10 mouse cellular contexts compared by ENCODE assay signal in genomic region chr11:3547969-3548368, GRCm38 (mm10). TPM values are rescaled to one million over a fixed set of nuclear protein-coding genes. Genes with fewer than 3 reads are reported as not detected.
DNase-seq lines count a peak whose midpoint lies in the region; ATAC-seq and TF ChIP-seq lines count a peak whose summit lies in the region.
"Had no signal": no experiment of that assay in that cellular context is flagged by ENCODE, and none has a peak within 500 bp of the region (broad histone marks: within the 10 kb centered on the region; RNA-seq: fewer than 3 reads in every experiment).

No protein-coding gene starts in this region.

- H3K9ac ChIP-seq in forebrain, embryonic 14.5 days (ENCODE audit: low read length): no peak overlapping the region
- no peak overlapping the region for H3K9ac ChIP-seq in forebrain, embryonic 11.5 days (ENCODE audit: low read length)
- H3K9ac ChIP-seq in lung, embryonic 14.5 days: no peak overlapping the region
- no peak overlapping the region for H3K9ac ChIP-seq in embryonic facial prominence, embryonic 13.5 days
- no peak overlapping the region for H3K9ac ChIP-seq in midbrain, embryonic 16.5 days (ENCODE audit: low read depth, low read length)
- no peak overlapping the region for H3K9ac ChIP-seq in intestine, embryonic 16.5 days (ENCODE audit: low read depth, low read length)
- H3K9ac ChIP-seq: liver, embryonic 15.5 days had no signal

- 56% methylated on average over 6 of the region's 6 CpGs for WGBS in forebrain, embryonic 14.5 days
- 53% methylated on average over 6 of the region's 6 CpGs for WGBS in forebrain, embryonic 11.5 days
- 32% methylated on average over 6 of the region's 6 CpGs for WGBS in lung, embryonic 14.5 days
- WGBS in lung, adult 2 months: 58% methylated on average over 6 of the region's 6 CpGs
- WGBS in embryonic facial prominence, embryonic 13.5 days: 51% methylated on average over 6 of the region's 6 CpGs
- 43% methylated on average over 6 of the region's 6 CpGs for WGBS in midbrain, embryonic 16.5 days
- WGBS in intestine, embryonic 16.5 days: 43% methylated on average over 6 of the region's 6 CpGs

- H3K27me3 ChIP-seq in forebrain, embryonic 14.5 days (replicated peaks; ENCODE audit: control insufficient read depth, insufficient read depth, low read length): no peaks in the 10 kb centered on the region
- no peaks in the 10 kb centered on the region for H3K27me3 ChIP-seq in forebrain, embryonic 11.5 days (ENCODE audit: control insufficient read depth, insufficient read depth, low read length)
- H3K27me3 ChIP-seq in lung, embryonic 14.5 days (ENCODE audit: insufficient read depth, low read length): no peaks in the 10 kb centered on the region
- no peaks in the 10 kb centered on the region for H3K27me3 ChIP-seq in embryonic facial prominence, embryonic 13.5 days
- no peaks in the 10 kb centered on the region for H3K27me3 ChIP-seq in midbrain, embryonic 16.5 days (ENCODE audit: control insufficient read depth, insufficient read depth, low read depth, low read length)
- H3K27me3 ChIP-seq in intestine, embryonic 16.5 days (replicated peaks; ENCODE audit: control insufficient read depth, insufficient read depth, low read length): no peaks in the 10 kb centered on the region
- H3K27me3 ChIP-seq: liver, embryonic 15.5 days had no signal

- no peak for TF ChIP-seq CTCF in lung, embryonic 14.5 days (IDR thresholded peaks at IDR 0.05; ENCODE audit: low read depth)
- TF ChIP-seq CTCF in lung, adult 2 months (IDR thresholded peaks at IDR 0.05; ENCODE audit: insufficient read depth, low read length): no peak

- ATAC-seq in forebrain, embryonic 14.5 days: no peak
- ATAC-seq in forebrain, embryonic 11.5 days (replicated peaks; ENCODE audit: low FRiP score): no peak
- peak; percentile 60; the same call in 1 of the 2 replicates for ATAC-seq in lung, embryonic 14.5 days (ENCODE audit: insufficient read depth)
- ATAC-seq in embryonic facial prominence, embryonic 13.5 days (ENCODE audit: insufficient number of reproducible peaks, insufficient read depth, low FRiP score, low TSS enrichment, low read depth): 0 out of 2 replicates have a peak, but pooled peaks have one; percentile 48
- ATAC-seq in midbrain, embryonic 16.5 days: 0 out of 2 replicates have a peak, but pooled peaks have one; percentile 51
- ATAC-seq in intestine, embryonic 16.5 days: no peak

- H3K4me2 ChIP-seq in forebrain, embryonic 14.5 days (ENCODE audit: low read length): no peak overlapping the region
- H3K4me2 ChIP-seq in forebrain, embryonic 11.5 days (ENCODE audit: low read depth, low read length, severe bottlenecking): no peak overlapping the region
- no peak overlapping the region for H3K4me2 ChIP-seq in lung, embryonic 14.5 days
- H3K4me2 ChIP-seq in embryonic facial prominence, embryonic 13.5 days: no peak overlapping the region
- H3K4me2 ChIP-seq in midbrain, embryonic 16.5 days (ENCODE audit: low read length): no peak overlapping the region
- H3K4me2 ChIP-seq in intestine, embryonic 16.5 days (ENCODE audit: low read depth, low read length): no peak overlapping the region
- H3K4me2 ChIP-seq: liver, embryonic 15.5 days had no signal

- DNase-seq in forebrain, embryonic 14.5 days (ENCODE audit: low spot score): peak; percentile 65
- no peak for DNase-seq in forebrain, embryonic 11.5 days (ENCODE audit: low spot score)
- peak; percentile 81 for DNase-seq in lung, embryonic 14.5 days
- no peak for DNase-seq in lung, adult 2 months
- no peak for DNase-seq in ovary, adult 18-20 months (ENCODE audit: low spot score)
- DNase-seq: adrenal gland, postnatal 36 days had no signal

- peaks cover 3% of the 10 kb centered on the region; the same call in 1 of the 2 replicates for H3K9me3 ChIP-seq in forebrain, embryonic 14.5 days (replicated peaks; ENCODE audit: control insufficient read depth, low read length)
- H3K9me3 ChIP-seq in forebrain, embryonic 11.5 days (ENCODE audit: control insufficient read depth, low read length): peaks cover 4% of the 10 kb centered on the region; the same call in 1 of the 2 replicates
- H3K9me3 ChIP-seq in lung, embryonic 14.5 days (ENCODE audit: low read depth, low read length): peaks cover 4% of the 10 kb centered on the region; the same call in 1 of the 2 replicates
- no peaks in the 10 kb centered on the region for H3K9me3 ChIP-seq in embryonic facial prominence, embryonic 13.5 days
- no peaks in the 10 kb centered on the region for H3K9me3 ChIP-seq in midbrain, embryonic 16.5 days (replicated peaks; ENCODE audit: control insufficient read depth, low read length, poor library complexity, severe bottlenecking)
- peaks cover 4% of the 10 kb centered on the region; the same call in 1 of the 2 replicates for H3K9me3 ChIP-seq in intestine, embryonic 16.5 days (ENCODE audit: control insufficient read depth, low read length)
- H3K9me3 ChIP-seq: liver, embryonic 15.5 days had no signal

- H3K4me3 ChIP-seq in forebrain, embryonic 14.5 days (ENCODE audit: low read depth, low read length): no peak overlapping the region
- no peak overlapping the region for H3K4me3 ChIP-seq in forebrain, embryonic 11.5 days (ENCODE audit: low read depth, low read length)
- H3K4me3 ChIP-seq in lung, embryonic 14.5 days (ENCODE audit: low read depth, low read length): no peak overlapping the region
- H3K4me3 ChIP-seq in lung, adult 2 months (replicated peaks; ENCODE audit: extremely low read depth, low read depth, low read length): no peak overlapping the region
- no peak overlapping the region for H3K4me3 ChIP-seq in embryonic facial prominence, embryonic 13.5 days
- H3K4me3 ChIP-seq in midbrain, embryonic 16.5 days (ENCODE audit: low read depth, low read length): no peak overlapping the region
- H3K4me3 ChIP-seq in intestine, embryonic 16.5 days (ENCODE audit: low read length): no peak overlapping the region
- H3K4me3 ChIP-seq: liver, embryonic 15.5 days had no signal

- H3K27ac ChIP-seq in forebrain, embryonic 14.5 days (ENCODE audit: low read depth, low read length): no peak overlapping the region
- no peak overlapping the region for H3K27ac ChIP-seq in forebrain, embryonic 11.5 days (ENCODE audit: low read depth, low read length)
- no peak overlapping the region for H3K27ac ChIP-seq in lung, embryonic 14.5 days (ENCODE audit: low read depth)
- no peak overlapping the region for H3K27ac ChIP-seq in embryonic facial prominence, embryonic 13.5 days
- H3K27ac ChIP-seq in midbrain, embryonic 16.5 days (ENCODE audit: low read length): no peak overlapping the region
- H3K27ac ChIP-seq in intestine, embryonic 16.5 days (ENCODE audit: low read length): no peak overlapping the region
- H3K27ac ChIP-seq: liver, embryonic 15.5 days had no signal

- H3K4me1 ChIP-seq in forebrain, embryonic 14.5 days (ENCODE audit: control insufficient read depth, insufficient read depth, low read length): no peaks in the 10 kb centered on the region
- H3K4me1 ChIP-seq in forebrain, embryonic 11.5 days (replicated peaks; ENCODE audit: control insufficient read depth, insufficient read depth, low read length): no peaks in the 10 kb centered on the region
- H3K4me1 ChIP-seq in lung, embryonic 14.5 days (ENCODE audit: insufficient read depth): peaks cover 4% of the 10 kb centered on the region
- H3K4me1 ChIP-seq in lung, adult 2 months (ENCODE audit: control insufficient read depth, insufficient read depth, low read length): peaks cover 7% of the 10 kb centered on the region
- peaks cover 21% of the 10 kb centered on the region for H3K4me1 ChIP-seq in embryonic facial prominence, embryonic 13.5 days
- H3K4me1 ChIP-seq in midbrain, embryonic 16.5 days (ENCODE audit: control insufficient read depth, insufficient read depth, low read length): no peaks in the 10 kb centered on the region; the same call in 1 of the 2 replicates
- peaks cover 7% of the 10 kb centered on the region for H3K4me1 ChIP-seq in intestine, embryonic 16.5 days (ENCODE audit: control insufficient read depth, insufficient read depth, low read length)

- no peaks in the 10 kb centered on the region for H3K36me3 ChIP-seq in forebrain, embryonic 14.5 days (ENCODE audit: control insufficient read depth, insufficient read depth, low read length)
- H3K36me3 ChIP-seq in forebrain, embryonic 11.5 days (ENCODE audit: control insufficient read depth, insufficient read depth, low read length): no peaks in the 10 kb centered on the region
- H3K36me3 ChIP-seq in lung, embryonic 14.5 days (ENCODE audit: insufficient read depth): no peaks in the 10 kb centered on the region
- no peaks in the 10 kb centered on the region for H3K36me3 ChIP-seq in embryonic facial prominence, embryonic 13.5 days
- H3K36me3 ChIP-seq in midbrain, embryonic 16.5 days (ENCODE audit: control insufficient read depth, insufficient read depth, low read length): no peaks in the 10 kb centered on the region
- H3K36me3 ChIP-seq in intestine, embryonic 16.5 days (ENCODE audit: control insufficient read depth, insufficient read depth, low read length): no peaks in the 10 kb centered on the region
- H3K36me3 ChIP-seq: liver, embryonic 15.5 days had no signal

- TF ChIP-seq POLR2A in lung, adult 2 months (IDR thresholded peaks at IDR 0.05; ENCODE audit: borderline replicate concordance, extremely low read depth, low read depth, low read length): no peak

RNA-seq across cellular contexts. Expression of gene Smtn, which starts 7.6 kb away (rescaled TPM):
- polyA plus RNA-seq in forebrain, embryonic 14.5 days (2014; fragmentation: Nextera tagmentation; extraction: Ambion mirVana): 11.6 and 16.4 TPM in 2 replicates
- 43.8 and 44.3 TPM in 2 replicates for polyA plus RNA-seq in forebrain, embryonic 11.5 days (2014; fragmentation: Nextera tagmentation; extraction: Ambion mirVana)
- polyA plus RNA-seq in lung, embryonic 14.5 days (2014; fragmentation: Nextera tagmentation; extraction: Ambion mirVana): 103 and 108 TPM in 2 replicates
- polyA plus RNA-seq in lung, adult 2 months (2012; rRNA removed): 43.1 and 51.6 TPM in 2 replicates
- 43.9 and 46.1 TPM in 2 replicates for polyA plus RNA-seq in embryonic facial prominence, embryonic 13.5 days (2015; fragmentation: Nextera tagmentation; extraction: Ambion mirVana)
- polyA plus RNA-seq in midbrain, embryonic 16.5 days (2015; fragmentation: Nextera tagmentation; extraction: Ambion mirVana): 14.2 and 14.7 TPM in 2 replicates
- 78.2 and 80.1 TPM in 2 replicates for polyA plus RNA-seq in intestine, embryonic 16.5 days (2015; fragmentation: Nextera tagmentation; extraction: Ambion mirVana)

RNA-seq across cellular contexts. Expression of gene Selenom, which starts 33.5 kb away (rescaled TPM):
- polyA plus RNA-seq in forebrain, embryonic 14.5 days (2014; fragmentation: Nextera tagmentation; extraction: Ambion mirVana): 42.0 and 49.1 TPM in 2 replicates
- 47.3 and 54.1 TPM in 2 replicates for polyA plus RNA-seq in forebrain, embryonic 11.5 days (2014; fragmentation: Nextera tagmentation; extraction: Ambion mirVana)
- polyA plus RNA-seq in lung, embryonic 14.5 days (2014; fragmentation: Nextera tagmentation; extraction: Ambion mirVana): 100 and 110 TPM in 2 replicates
- 111 and 138 TPM in 2 replicates for polyA plus RNA-seq in lung, adult 2 months (2012; rRNA removed)
- polyA plus RNA-seq in embryonic facial prominence, embryonic 13.5 days (2015; fragmentation: Nextera tagmentation; extraction: Ambion mirVana): 128 and 132 TPM in 2 replicates
- 87.5 and 129 TPM in 2 replicates for polyA plus RNA-seq in midbrain, embryonic 16.5 days (2015; fragmentation: Nextera tagmentation; extraction: Ambion mirVana)
- 182 and 185 TPM in 2 replicates for polyA plus RNA-seq in intestine, embryonic 16.5 days (2015; fragmentation: Nextera tagmentation; extraction: Ambion mirVana)

RNA-seq across cellular contexts. Expression of gene Inpp5j, which starts 43.3 kb away (rescaled TPM):
- 1.4 and 2.1 TPM in 2 replicates for polyA plus RNA-seq in forebrain, embryonic 14.5 days (2014; fragmentation: Nextera tagmentation; extraction: Ambion mirVana)
- polyA plus RNA-seq in forebrain, embryonic 11.5 days (2014; fragmentation: Nextera tagmentation; extraction: Ambion mirVana): 0.31 and 0.47 TPM in 2 replicates
- 1.2 and 1.5 TPM in 2 replicates for polyA plus RNA-seq in lung, embryonic 14.5 days (2014; fragmentation: Nextera tagmentation; extraction: Ambion mirVana)
- polyA plus RNA-seq in lung, adult 2 months (2012; rRNA removed): 2.3 and 2.7 TPM in 2 replicates
- 0.48 and 0.85 TPM in 2 replicates for polyA plus RNA-seq in embryonic facial prominence, embryonic 13.5 days (2015; fragmentation: Nextera tagmentation; extraction: Ambion mirVana)
- polyA plus RNA-seq in midbrain, embryonic 16.5 days (2015; fragmentation: Nextera tagmentation; extraction: Ambion mirVana): 8.3 and 10.3 TPM in 2 replicates
- polyA plus RNA-seq in intestine, embryonic 16.5 days (2015; fragmentation: Nextera tagmentation; extraction: Ambion mirVana): 5.6 and 5.9 TPM in 2 replicates

RNA-seq across cellular contexts. Expression of gene Pla2g3, which starts 59.9 kb away (rescaled TPM):
- polyA plus RNA-seq in forebrain, embryonic 14.5 days (2014; fragmentation: Nextera tagmentation; extraction: Ambion mirVana): 0.44 and 0.59 TPM in 2 replicates
- 0.45 and 0.92 TPM in 2 replicates for polyA plus RNA-seq in forebrain, embryonic 11.5 days (2014; fragmentation: Nextera tagmentation; extraction: Ambion mirVana)
- polyA plus RNA-seq in lung, embryonic 14.5 days (2014; fragmentation: Nextera tagmentation; extraction: Ambion mirVana): 0.46 and 0.47 TPM in 2 replicates
- polyA plus RNA-seq in lung, adult 2 months (2012; rRNA removed): 0.50 and 3.1 TPM in 2 replicates
- polyA plus RNA-seq in embryonic facial prominence, embryonic 13.5 days (2015; fragmentation: Nextera tagmentation; extraction: Ambion mirVana): 0.51 and 0.60 TPM in 2 replicates
- polyA plus RNA-seq in midbrain, embryonic 16.5 days (2015; fragmentation: Nextera tagmentation; extraction: Ambion mirVana): 1.7 and 3.9 TPM in 2 replicates
- 0.33 and 0.43 TPM in 2 replicates for polyA plus RNA-seq in intestine, embryonic 16.5 days (2015; fragmentation: Nextera tagmentation; extraction: Ambion mirVana)

Comparison
In these comparisons a context has a peak if more than half of its experiments do, and no peak if none do; other contexts are left out.
1. DNase-seq: peak in forebrain, embryonic 14.5 days (single experiment) and lung, embryonic 14.5 days (single experiment); none in forebrain, embryonic 11.5 days (single experiment), lung, adult 2 months (single experiment) and ovary, adult 18-20 months (single experiment).
2. ATAC-seq: peak in lung, embryonic 14.5 days (single experiment), embryonic facial prominence, embryonic 13.5 days (single experiment) and midbrain, embryonic 16.5 days (single experiment); none in forebrain, embryonic 14.5 days (single experiment), forebrain, embryonic 11.5 days (single experiment) and intestine, embryonic 16.5 days (single experiment).